Mouse (Mus musculus) ovary, postnatal 10 days (tissue): ENCODE data around the gene Atad1.
"Not testable (repeated sequence)": the region's sequence is repeated elsewhere in the genome, so short reads cannot be mapped to it uniquely, and the experiment has no call there.

ENCODE experiments used
- DNase-seq: peaks from one replicate; pipeline ENCODE4 v3.0.0; 2022; ENCODE audit warnings: low spot score

Gene Atad1

GRCm38 (mm10) chr19:32740641-32741345 is 1.2 kb upstream of the Atad1 start:
- DNase-seq, result no peak

GRCm38 (mm10) chr19:32737844-32738243 is 1.7 kb downstream of the Atad1 start:
- no peak for DNase-seq

GRCm38 (mm10) chr19:32732922-32733321 is 6.7 kb downstream of the Atad1 start:
- DNase-seq, result no peak

GRCm38 (mm10) chr19:32729785-32730184 is 9.8 kb downstream of the Atad1 start:
- no peak for DNase-seq

GRCm38 (mm10) chr19:32726451-32727325 is 12.9 kb downstream of the Atad1 start:
- no peak for DNase-seq

GRCm38 (mm10) chr19:32723817-32724216 is 15.8 kb downstream of the Atad1 start:
- DNase-seq, result no peak

- DNase-seq, result no peak
Measured at GRCm38 (mm10) chr19:32720319-32720718, 19.3 kb downstream of the Atad1 start.

GRCm38 (mm10) chr19:32717590-32717989 is 22.0 kb downstream of the Atad1 start:
- no peak for DNase-seq

GRCm38 (mm10) chr19:32715681-32716080 is 23.9 kb downstream of the Atad1 start:
- DNase-seq, result no peak

- peak; percentile 26 for DNase-seq
Measured at GRCm38 (mm10) chr19:32715201-32715600, 24.4 kb downstream of the Atad1 start.

- DNase-seq, result no peak
Measured at GRCm38 (mm10) chr19:32713471-32713870, 26.1 kb downstream of the Atad1 start.

- no peak for DNase-seq
Measured at GRCm38 (mm10) chr19:32712588-32713042, 27.0 kb downstream of the Atad1 start.

- DNase-seq, result peak; percentile 90
Measured at GRCm38 (mm10) chr19:32711761-32712541, 27.6 kb downstream of the Atad1 start.

GRCm38 (mm10) chr19:32710288-32710687 is 29.3 kb downstream of the Atad1 start:
- DNase-seq, result no peak

- DNase-seq, result no peak
Measured at GRCm38 (mm10) chr19:32708996-32709395, 30.6 kb downstream of the Atad1 start.

GRCm38 (mm10) chr19:32702191-32702590 is 37.4 kb downstream of the Atad1 start:
- DNase-seq, result no peak

GRCm38 (mm10) chr19:32696674-32697073 is 42.9 kb downstream of the Atad1 start:
- no peak for DNase-seq

GRCm38 (mm10) chr19:32689724-32690123 is 49.9 kb downstream of the Atad1 start:
- no peak for DNase-seq

GRCm38 (mm10) chr19:32688227-32688626 is 51.4 kb downstream of the Atad1 start:
- not testable (repeated sequence) for DNase-seq

GRCm38 (mm10) chr19:32687721-32688120 is 51.9 kb downstream of the Atad1 start:
- no peak for DNase-seq

GRCm38 (mm10) chr19:32683081-32683480 is 56.5 kb downstream of the Atad1 start:
- DNase-seq, result no peak

GRCm38 (mm10) chr19:32680894-32681293 is 58.7 kb downstream of the Atad1 start:
- DNase-seq, result no peak
